Comparison of ENCODE assay signal across 10 mouse cellular contexts in genomic region chr4:45508469-45508868, GRCm38 (mm10). TPM values are rescaled to one million over a fixed set of nuclear protein-coding genes. Genes with fewer than 3 reads are reported as not detected.
DNase-seq lines count a peak whose midpoint lies in the region; ATAC-seq and TF ChIP-seq lines count a peak whose summit lies in the region.
"Had no signal": no experiment of that assay in that cellular context is flagged by ENCODE, and none has a peak within 500 bp of the region (broad histone marks: within the 10 kb centered on the region; RNA-seq: fewer than 3 reads in every experiment).

No protein-coding gene starts in this region.

- H3K4me2 ChIP-seq in kidney, embryonic 14.5 days (replicated peaks; ENCODE audit: low read depth, low read length) = no peak overlapping the region
- peak overlapping the region; percentile 33 for H3K4me2 ChIP-seq in CH12.LX (ENCODE audit: insufficient read depth, low read depth, poor library complexity, severe bottlenecking)
- no peak overlapping the region for H3K4me2 ChIP-seq in forebrain, embryonic 14.5 days (ENCODE audit: low read length)
- H3K4me2 ChIP-seq: midbrain, embryonic 12.5 days had no signal

- no peak for ATAC-seq in kidney, embryonic 14.5 days (ENCODE audit: low FRiP score, low TSS enrichment)
- peak; percentile 42; the same call in 1 of the 2 replicates for ATAC-seq in forebrain, embryonic 14.5 days
- ATAC-seq in megakaryocyte-erythroid progenitor cell, adult 5-6 weeks (replicated peaks; ENCODE audit: low FRiP score, low TSS enrichment, poor library complexity, severe bottlenecking) = no peak

- DNase-seq in kidney, postnatal 14 days = no peak
- DNase-seq in CH12.LX (ENCODE audit: extremely low read depth) = no peak
- peak; percentile 61 for DNase-seq in forebrain, embryonic 14.5 days (ENCODE audit: low spot score)
- no peak for DNase-seq in limb, embryonic 10.5 days (ENCODE audit: low spot score)
- no peak for DNase-seq in adrenal gland, postnatal 14 days
- DNase-seq in spleen, postnatal 14 days (ENCODE audit: low spot score in 2 of 2) = no peak
- DNase-seq: spleen, adult 18-20 months had no signal

- no peak for TF ChIP-seq EP300 in CH12.LX (IDR thresholded peaks at IDR 0.05; ENCODE audit: low read length)

- peaks cover 66% of the 10 kb centered on the region for H3K4me1 ChIP-seq in kidney, embryonic 14.5 days (ENCODE audit: control insufficient read depth, insufficient read depth, low read length)
- H3K4me1 ChIP-seq in CH12.LX (ENCODE audit: control insufficient read depth in 1 of 2, insufficient read depth in 2 of 2) = peaks cover 53 to 76% of the 10 kb centered on the region in 2 experiments
- H3K4me1 ChIP-seq in forebrain, embryonic 14.5 days (ENCODE audit: control insufficient read depth, insufficient read depth, low read length) = peaks cover 36% of the 10 kb centered on the region
- peaks cover 91% of the 10 kb centered on the region for H3K4me1 ChIP-seq in limb, embryonic 10.5 days

- 62% methylated on average over 6 of the region's 6 CpGs for WGBS in kidney, embryonic 14.5 days
- WGBS in forebrain, embryonic 14.5 days = 33% methylated on average over 6 of the region's 6 CpGs
- WGBS in limb, embryonic 10.5 days = 35% methylated on average over 6 of the region's 6 CpGs

- TF ChIP-seq POLR2A in CH12.LX (IDR thresholded peaks at IDR 0.05; ENCODE audit: low read depth, low read length) = peak; percentile 44; the same call in 1 of the 2 replicates

- no peaks in the 10 kb centered on the region for H3K9me3 ChIP-seq in kidney, embryonic 14.5 days (ENCODE audit: control insufficient read depth, low read length)
- no peaks in the 10 kb centered on the region for H3K9me3 ChIP-seq in CH12.LX (replicated peaks; ENCODE audit: low read length)
- H3K9me3 ChIP-seq in forebrain, embryonic 14.5 days (replicated peaks; ENCODE audit: control insufficient read depth, low read length) = no peaks in the 10 kb centered on the region
- no peaks in the 10 kb centered on the region for H3K9me3 ChIP-seq in limb, embryonic 10.5 days (replicated peaks)
- H3K9me3 ChIP-seq: midbrain, embryonic 12.5 days had no signal

- TF ChIP-seq CTCF in CH12.LX (conservative IDR thresholded peaks at IDR 0.05 in 1 of 2, IDR thresholded peaks at IDR 0.05 in 1 of 2; ENCODE audit: low read depth in 2 of 2, low read length in 2 of 2) = no peak

- H3K4me3 ChIP-seq in kidney, embryonic 14.5 days (ENCODE audit: low read length) = no peak overlapping the region
- H3K4me3 ChIP-seq in CH12.LX (replicated peaks in 1 of 3; ENCODE audit: low read depth in 2 of 3, low read length in 2 of 3, poor library complexity in 1 of 3) = no peak overlapping the region
- no peak overlapping the region for H3K4me3 ChIP-seq in forebrain, embryonic 14.5 days (ENCODE audit: low read depth, low read length)
- no peak overlapping the region for H3K4me3 ChIP-seq in limb, embryonic 10.5 days
- H3K4me3 ChIP-seq: midbrain, embryonic 12.5 days had no signal

- H3K9ac ChIP-seq in kidney, embryonic 14.5 days (ENCODE audit: low read depth, low read length) = peak overlapping the region; percentile 19; the same call in 1 of the 2 replicates
- H3K9ac ChIP-seq in CH12.LX (ENCODE audit: insufficient read depth, low read depth) = peak overlapping the region; percentile 39
- H3K9ac ChIP-seq in forebrain, embryonic 14.5 days (ENCODE audit: low read length) = peak overlapping the region; percentile 5; the same call in 1 of the 2 replicates
- H3K9ac ChIP-seq: midbrain, embryonic 12.5 days had no signal

- no peaks in the 10 kb centered on the region; the same call in 1 of the 2 replicates for H3K79me2 ChIP-seq in CH12.LX (replicated peaks; ENCODE audit: control insufficient read depth, extremely low read depth, insufficient read depth, poor library complexity, severe bottlenecking)

- no peak for TF ChIP-seq RAD21 in CH12.LX (IDR thresholded peaks at IDR 0.05; ENCODE audit: low read depth, low read length)

- dilution Hi-C loops in CH12.LX (cut with MboI; ENCODE audit: extremely low pct_ligation_motif_present, extremely low pct_unique_long_range_greater_than_20kb, low sequenced_read_pairs) = no loop called here

- H3K27me3 ChIP-seq in kidney, embryonic 14.5 days (ENCODE audit: control insufficient read depth, insufficient read depth, low read length) = no peaks in the 10 kb centered on the region
- H3K27me3 ChIP-seq in CH12.LX (replicated peaks) = no peaks in the 10 kb centered on the region
- no peaks in the 10 kb centered on the region for H3K27me3 ChIP-seq in forebrain, embryonic 14.5 days (replicated peaks; ENCODE audit: control insufficient read depth, insufficient read depth, low read length)
- H3K27me3 ChIP-seq in limb, embryonic 10.5 days (ENCODE audit: low read depth, poor library complexity, severe bottlenecking) = no peaks in the 10 kb centered on the region

- no peaks in the 10 kb centered on the region for H3K36me3 ChIP-seq in kidney, embryonic 14.5 days (ENCODE audit: control insufficient read depth, insufficient read depth, low read length)
- H3K36me3 ChIP-seq in CH12.LX (replicated peaks in 1 of 2; ENCODE audit: control insufficient read depth in 1 of 2, insufficient read depth in 1 of 2, low read length in 1 of 2) = peaks cover 0 to 50% of the 10 kb centered on the region in 2 experiments
- H3K36me3 ChIP-seq in forebrain, embryonic 14.5 days (ENCODE audit: control insufficient read depth, insufficient read depth, low read length) = no peaks in the 10 kb centered on the region
- H3K36me3 ChIP-seq in limb, embryonic 10.5 days = no peaks in the 10 kb centered on the region
- H3K36me3 ChIP-seq: midbrain, embryonic 12.5 days had no signal

- in situ Hi-C loops in CH12.LX (cut with MboI; ENCODE audit: low pct_ligation_motif_present, low pct_unique_long_range_greater_than_20kb, low sequenced_read_pairs) = no loop called here

- no peak overlapping the region for H3K27ac ChIP-seq in kidney, embryonic 14.5 days (ENCODE audit: low read depth, low read length)
- peak overlapping the region; percentile 66 for H3K27ac ChIP-seq in CH12.LX (ENCODE audit: insufficient read depth, low read depth)
- H3K27ac ChIP-seq in forebrain, embryonic 14.5 days (ENCODE audit: low read depth, low read length) = peak overlapping the region; percentile 55; the same call in 1 of the 2 replicates
- H3K27ac ChIP-seq in limb, embryonic 10.5 days = peak overlapping the region; percentile 74
- H3K27ac ChIP-seq: midbrain, embryonic 12.5 days had no signal

TF ChIP-seq in CH12.LX, 34 proteins besides CTCF, POLR2A, EP300 and RAD21 (continues in another document):
- TF ChIP-seq MAFK (IDR thresholded peaks at IDR 0.05; ENCODE audit: insufficient replicate concordance, low read length) (no peak), ELF1 (IDR thresholded peaks at IDR 0.05; ENCODE audit: low read depth, low read length) (peak; percentile 59), NRF1 (IDR thresholded peaks at IDR 0.05; ENCODE audit: low read depth, low read length) (no peak), ETS1 (conservative IDR thresholded peaks at IDR 0.05; ENCODE audit: low read depth, low read length) (peak; percentile 35; the same call in 1 of the 2 replicates), USF2 (conservative IDR thresholded peaks at IDR 0.05; ENCODE audit: low read depth, low read length) (no peak), SIN3A (IDR thresholded peaks at IDR 0.05; ENCODE audit: low read length) (no peak), BHLHE40 (IDR thresholded peaks at IDR 0.05; ENCODE audit: low read depth, low read length) (peak; percentile 34; the same call in 1 of the 2 replicates), SMC3 (IDR thresholded peaks at IDR 0.05; ENCODE audit: low read depth, low read length) (no peak), ZNF384 (IDR thresholded peaks at IDR 0.05; ENCODE audit: low read depth, low read length) (no peak), TBP (conservative IDR thresholded peaks at IDR 0.05; ENCODE audit: low read depth, low read length) (no peak), MEF2A (IDR thresholded peaks at IDR 0.05; ENCODE audit: borderline replicate concordance, low read depth, low read length) (peak; percentile 34; the same call in 1 of the 2 replicates), MAX (IDR thresholded peaks at IDR 0.05; ENCODE audit: low read length) (no peak), CHD2 (IDR thresholded peaks at IDR 0.05; ENCODE audit: low read length) (no peak), ZC3H11A (IDR thresholded peaks at IDR 0.05; ENCODE audit: low read depth, low read length) (no peak), TCF12 (IDR thresholded peaks at IDR 0.05; ENCODE audit: low read depth, low read length) (0 out of 2 replicates have a peak, but pooled peaks have one; percentile 19), USF1 (IDR thresholded peaks at IDR 0.05; ENCODE audit: low read depth, low read length) (no peak), MYC (IDR thresholded peaks at IDR 0.05; ENCODE audit: low read depth, low read length) (no peak), JUN (IDR thresholded peaks at IDR 0.05; ENCODE audit: insufficient read depth, low read depth, low read length) (no peak), CHD1 (IDR thresholded peaks at IDR 0.05; ENCODE audit: low read depth, low read length) (no peak), IRF4 (IDR thresholded peaks at IDR 0.05; ENCODE audit: low read depth, low read length) (no peak), ZMIZ1 (IDR thresholded peaks at IDR 0.05; ENCODE audit: low read depth, low read length) (no peak), HCFC1 (IDR thresholded peaks at IDR 0.05; ENCODE audit: low read depth, low read length) (no peak), E2F4 (IDR thresholded peaks at IDR 0.05; ENCODE audit: insufficient replicate concordance, low read depth, low read length) (no peak), POLR2AphosphoS2 (IDR thresholded peaks at IDR 0.05; ENCODE audit: low read depth, low read length) (no peak), KAT2A (IDR thresholded peaks at IDR 0.05; ENCODE audit: insufficient replicate concordance, low read length) (no peak), UBTF (IDR thresholded peaks at IDR 0.05; ENCODE audit: low read depth, low read length) (no peak), MXI1 (IDR thresholded peaks at IDR 0.05; ENCODE audit: low read depth, low read length) (no peak)

RNA-seq across cellular contexts. Expression of gene Shb, which starts 23.8 kb away (rescaled TPM):
- polyA plus RNA-seq in kidney, embryonic 14.5 days (2014; fragmentation: Nextera tagmentation; extraction: Ambion mirVana) = 6.0 and 6.1 TPM in 2 replicates
- total RNA-seq in CH12.LX (2012; rRNA removed) (5.9 and 8.6 TPM in 2 replicates), CH12.LX (2014; rRNA removed) (7.6 and 7.7 TPM in 2 replicates)
- 15.5 and 18.4 TPM in 2 replicates for polyA plus RNA-seq in CH12.LX (2012; ENCODE audit: insufficient read length, low read depth)
- 14.1 and 14.5 TPM in 2 replicates for polyA plus RNA-seq in forebrain, embryonic 14.5 days (2014; fragmentation: Nextera tagmentation; extraction: Ambion mirVana)
- 4.3 and 4.8 TPM in 2 replicates for polyA plus RNA-seq in limb, embryonic 10.5 days (2016; fragmentation: Nextera tagmentation; extraction: Ambion mirVana)
- total RNA-seq in adrenal gland, postnatal 14 days (2021) = 71.2 and 76.8 TPM in 2 replicates
- total RNA-seq in megakaryocyte-erythroid progenitor cell, adult 5-6 weeks (2014; fragmentation: Nextera tagmentation) = 3.3 and 7.8 TPM in 2 replicates
- 0.50 and 8.9 TPM in 2 replicates for total RNA-seq in megakaryocyte-erythroid progenitor cell, adult 5-6 weeks (2017)
